Mouse (Mus musculus): Measurements from ENCODE around the gene Actn3. TPM values are rescaled to one million over a fixed set of nuclear protein-coding genes. Genes with fewer than 3 reads are reported as not detected.
A peak's percentile ranks its signal among the peaks of the same experiment; 100 is the strongest.

Actn3 gene
- polyA plus RNA-seq, 1 experiment: 1.7 TPM

DNA sequence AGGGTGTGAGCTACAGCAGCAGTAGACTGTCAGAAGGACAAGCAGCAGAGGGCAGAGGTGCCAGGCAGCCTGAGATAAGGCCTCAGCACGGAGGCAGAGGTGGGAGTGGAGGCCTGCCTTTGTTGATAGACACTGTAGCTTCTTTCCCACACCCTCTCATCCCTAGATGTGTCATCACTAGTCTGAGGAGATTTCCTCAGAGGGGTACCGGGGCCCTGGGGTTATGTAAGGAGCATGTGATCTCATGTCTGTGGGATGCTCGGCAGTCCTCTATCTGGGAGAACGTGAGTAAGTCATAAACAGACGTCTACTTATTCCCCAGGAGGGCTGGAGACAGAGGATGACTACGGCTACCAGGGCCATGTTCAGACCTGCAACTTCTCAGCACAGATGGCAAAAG is 18.6 kb downstream of the Actn3 start:
- DNase-seq (ENCODE audit: low read depth): no peak

GRCm38 (mm10) chr19:4855951-4856350 is 21.8 kb downstream of the Actn3 start:
- no peak for DNase-seq (ENCODE audit: low read depth)
- no peak for TF ChIP-seq POLR2A (IDR thresholded peaks at IDR 0.05; ENCODE audit: borderline replicate concordance, extremely low read depth, insufficient read depth, insufficient read length, poor library complexity, severe bottlenecking)
- no peak for TF ChIP-seq CTCF (IDR thresholded peaks at IDR 0.05; ENCODE audit: borderline replicate concordance, extremely low read depth, insufficient read depth, insufficient read length)

More for the DNA sequence above, 18.6 kb downstream of the Actn3 start:
- TF ChIP-seq POLR2A (IDR thresholded peaks at IDR 0.05; ENCODE audit: borderline replicate concordance, extremely low read depth, insufficient read depth, insufficient read length, poor library complexity, severe bottlenecking) (no peak), CTCF (IDR thresholded peaks at IDR 0.05; ENCODE audit: borderline replicate concordance, extremely low read depth, insufficient read depth, insufficient read length) (no peak)

DNA sequence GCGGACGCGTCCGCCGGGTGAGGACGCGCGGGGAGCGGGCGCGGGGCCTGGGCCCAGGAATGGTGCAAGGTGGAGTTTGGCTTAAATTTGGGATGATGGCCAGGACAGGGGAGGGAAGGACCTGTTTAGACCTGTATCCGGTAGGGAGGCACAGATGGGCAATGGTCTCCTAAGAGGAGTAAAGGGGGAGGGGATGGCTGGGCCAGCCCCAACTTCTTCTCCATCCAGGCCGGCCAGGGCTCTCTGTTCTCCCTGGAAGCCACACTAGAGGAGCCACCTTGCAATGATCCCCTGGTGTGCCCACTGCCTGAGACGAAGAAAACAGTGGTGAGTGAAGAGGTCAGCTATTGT is 22.3 kb downstream of the Actn3 start:
- no peak for DNase-seq (ENCODE audit: low read depth)
- TF ChIP-seq CTCF (IDR thresholded peaks at IDR 0.05; ENCODE audit: borderline replicate concordance, extremely low read depth, insufficient read depth, insufficient read length) (no peak), POLR2A (IDR thresholded peaks at IDR 0.05; ENCODE audit: borderline replicate concordance, extremely low read depth, insufficient read depth, insufficient read length, poor library complexity, severe bottlenecking) (no peak)

GRCm38 (mm10) chr19:4854552-4855469 is 22.9 kb downstream of the Actn3 start, which contains the start of gene Ctsf:
Ctsf (plus strand) TSS chr19:4855130.
- peak; percentile 91 for DNase-seq (ENCODE audit: low read depth)
- TF ChIP-seq CTCF (IDR thresholded peaks at IDR 0.05; ENCODE audit: borderline replicate concordance, extremely low read depth, insufficient read depth, insufficient read length) (no peak), POLR2A (IDR thresholded peaks at IDR 0.05; ENCODE audit: borderline replicate concordance, extremely low read depth, insufficient read depth, insufficient read length, poor library complexity, severe bottlenecking) (no peak)

DNA sequence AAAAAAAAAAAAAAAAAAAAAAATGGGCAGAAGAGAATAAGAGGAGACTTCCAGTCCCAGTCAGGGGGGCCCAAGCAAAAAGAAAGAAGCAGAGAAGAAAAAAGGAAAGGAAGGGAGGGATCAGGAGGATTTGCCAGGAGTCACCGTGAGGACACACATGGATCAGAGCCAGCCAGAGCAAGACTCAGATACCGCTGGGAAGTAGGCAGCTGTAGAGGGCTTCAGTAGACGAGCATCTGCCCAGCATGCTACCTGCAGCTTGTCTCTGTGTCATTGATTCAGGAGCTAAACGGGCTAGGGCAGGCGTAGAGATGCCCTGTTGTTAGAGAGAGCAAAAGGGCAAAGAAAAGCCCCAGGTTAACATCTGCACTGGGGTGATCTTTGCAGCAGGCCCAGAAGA is 27.4 kb downstream of the Actn3 start:
- TF ChIP-seq POLR2A (IDR thresholded peaks at IDR 0.05; ENCODE audit: borderline replicate concordance, extremely low read depth, insufficient read depth, insufficient read length, poor library complexity, severe bottlenecking) (no peak), CTCF (IDR thresholded peaks at IDR 0.05; ENCODE audit: borderline replicate concordance, extremely low read depth, insufficient read depth, insufficient read length) (no peak)
- no peak for DNase-seq (ENCODE audit: low read depth)

DNA sequence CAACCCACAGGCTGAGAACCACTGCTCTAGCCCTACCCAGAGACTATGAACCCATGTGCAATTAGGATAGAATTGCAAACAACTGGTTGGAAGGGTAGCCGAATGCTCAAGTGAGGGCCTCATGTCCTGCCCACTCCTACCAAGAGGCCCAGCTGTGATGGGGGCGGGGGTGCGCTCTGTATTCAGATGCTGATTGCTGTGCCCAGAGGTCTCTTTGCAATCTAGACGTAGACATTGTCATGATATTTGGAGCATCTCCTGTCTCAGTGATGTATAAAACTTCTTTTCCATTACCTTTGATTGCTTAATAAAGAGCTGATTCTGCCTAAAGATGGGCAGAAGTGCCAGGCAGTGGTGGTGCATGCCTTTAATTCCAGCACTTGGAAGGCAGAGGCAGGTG is 27.9 kb downstream of the Actn3 start:
- TF ChIP-seq POLR2A (IDR thresholded peaks at IDR 0.05; ENCODE audit: borderline replicate concordance, extremely low read depth, insufficient read depth, insufficient read length, poor library complexity, severe bottlenecking) (no peak), CTCF (IDR thresholded peaks at IDR 0.05; ENCODE audit: borderline replicate concordance, extremely low read depth, insufficient read depth, insufficient read length) (no peak)

DNA sequence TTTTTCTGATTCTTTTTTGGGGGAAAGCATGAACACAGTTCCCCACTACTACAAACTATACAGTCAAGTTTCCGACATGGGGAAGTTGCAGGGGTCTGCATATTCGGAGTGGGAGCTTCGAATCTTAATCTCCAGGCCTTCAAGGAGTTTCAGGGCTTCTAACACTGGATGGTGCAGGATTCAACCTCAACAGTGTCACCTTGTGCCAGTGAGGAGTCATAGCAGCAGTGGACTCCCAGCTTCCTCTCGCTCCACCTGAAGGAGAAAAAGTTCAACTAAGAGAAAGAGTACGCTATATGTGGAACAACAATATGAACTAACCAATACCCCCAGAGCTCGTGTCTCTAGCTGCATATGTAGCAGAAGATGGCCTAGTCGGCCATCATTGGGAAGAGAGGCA is 30.2 kb downstream of the Actn3 start:
- DNase-seq (ENCODE audit: low read depth): peak; percentile 35
- TF ChIP-seq POLR2A (IDR thresholded peaks at IDR 0.05; ENCODE audit: borderline replicate concordance, extremely low read depth, insufficient read depth, insufficient read length, poor library complexity, severe bottlenecking) (no peak), CTCF (IDR thresholded peaks at IDR 0.05; ENCODE audit: borderline replicate concordance, extremely low read depth, insufficient read depth, insufficient read length) (peak; percentile 54; the same call in 1 of the 2 replicates)

More for the DNA sequence above, 27.9 kb downstream of the Actn3 start:
- DNase-seq (ENCODE audit: low read depth): no peak

DNA sequence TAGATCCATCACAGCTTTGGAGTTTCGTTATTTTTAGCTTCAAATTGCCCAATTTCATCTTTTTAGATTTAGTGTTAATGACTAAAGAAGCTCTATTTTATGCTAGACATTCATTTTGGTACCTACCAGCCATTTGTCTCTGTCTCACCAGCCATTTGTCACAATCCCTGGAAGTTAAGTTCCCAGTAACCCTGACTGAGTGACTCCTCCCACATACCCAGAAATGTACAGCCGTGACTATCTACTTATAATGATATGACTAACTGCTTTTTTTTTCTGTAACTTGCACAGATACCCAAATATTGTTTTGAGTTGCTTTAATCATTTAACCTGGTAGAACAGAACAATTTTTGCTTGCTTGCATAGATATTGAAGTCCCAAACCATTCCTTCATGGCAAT is 31.9 kb downstream of the Actn3 start:
- TF ChIP-seq POLR2A (IDR thresholded peaks at IDR 0.05; ENCODE audit: borderline replicate concordance, extremely low read depth, insufficient read depth, insufficient read length, poor library complexity, severe bottlenecking): no peak
- TF ChIP-seq CTCF (IDR thresholded peaks at IDR 0.05; ENCODE audit: borderline replicate concordance, extremely low read depth, insufficient read depth, insufficient read length): no peak
- DNase-seq (ENCODE audit: low read depth): no peak

GRCm38 (mm10) chr19:4842611-4843010 is 35.1 kb downstream of the Actn3 start:
- TF ChIP-seq CTCF (IDR thresholded peaks at IDR 0.05; ENCODE audit: borderline replicate concordance, extremely low read depth, insufficient read depth, insufficient read length): no peak
- TF ChIP-seq POLR2A (IDR thresholded peaks at IDR 0.05; ENCODE audit: borderline replicate concordance, extremely low read depth, insufficient read depth, insufficient read length, poor library complexity, severe bottlenecking): no peak
- DNase-seq (ENCODE audit: low read depth): no peak

DNA sequence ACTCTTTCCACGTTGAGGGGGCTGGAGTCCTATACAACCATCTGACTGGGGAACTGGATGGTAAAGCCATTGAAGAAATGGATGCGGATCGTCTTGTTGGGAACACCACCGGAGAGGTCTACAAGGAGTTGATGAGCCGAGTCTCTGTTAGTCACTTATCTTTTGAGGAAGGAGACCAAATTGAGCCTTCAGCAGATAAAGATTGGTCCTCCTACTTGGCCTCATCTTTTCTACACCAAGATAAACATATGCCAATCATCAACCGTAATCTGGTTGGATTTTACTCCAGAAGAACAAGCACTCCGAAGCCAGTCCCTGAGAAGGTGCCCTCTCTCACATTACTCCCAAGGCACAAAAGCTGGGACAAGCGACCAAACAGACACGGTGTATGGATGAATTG is 36.9 kb downstream of the Actn3 start:
- no peak for TF ChIP-seq POLR2A (IDR thresholded peaks at IDR 0.05; ENCODE audit: borderline replicate concordance, extremely low read depth, insufficient read depth, insufficient read length, poor library complexity, severe bottlenecking)
- TF ChIP-seq CTCF (IDR thresholded peaks at IDR 0.05; ENCODE audit: borderline replicate concordance, extremely low read depth, insufficient read depth, insufficient read length): no peak
- DNase-seq (ENCODE audit: low read depth): no peak

DNA sequence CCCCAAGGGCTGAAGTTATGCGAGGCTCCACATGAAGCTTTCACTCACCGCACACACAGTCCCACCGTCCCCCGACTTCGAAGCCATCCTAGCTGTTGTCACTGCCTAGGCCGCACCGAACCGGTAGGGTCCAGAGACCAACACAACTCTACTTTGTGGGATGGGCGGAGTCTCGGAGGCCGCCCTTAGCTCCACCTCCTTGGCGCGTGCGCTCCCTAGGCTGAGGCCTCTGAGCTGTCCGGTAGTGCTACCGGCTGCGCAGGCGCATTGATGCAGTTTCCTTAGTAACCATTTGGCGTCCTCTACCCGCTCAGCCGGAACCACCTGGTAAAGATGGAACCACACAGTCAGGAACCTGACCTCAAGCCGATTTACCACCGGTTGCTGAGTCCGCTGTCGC is 38.6 kb downstream of the Actn3 start, which contains the start of the genes Ccs and Ccdc87:
TSS of gene Ccs (minus strand) at position 184 of the 400 bp plus-strand sequence.
TSS of gene Ccdc87 (plus strand) at position 218 of the 400 bp plus-strand sequence.
- TF ChIP-seq CTCF (IDR thresholded peaks at IDR 0.05; ENCODE audit: borderline replicate concordance, extremely low read depth, insufficient read depth, insufficient read length) (peak; percentile 3; the same call in 1 of the 2 replicates), POLR2A (IDR thresholded peaks at IDR 0.05; ENCODE audit: borderline replicate concordance, extremely low read depth, insufficient read depth, insufficient read length, poor library complexity, severe bottlenecking) (no peak)
- peak; percentile 97 for DNase-seq (ENCODE audit: low read depth)
